Mouse (Mus musculus): Measurements from ENCODE around the gene Fndc11.
"Not testable (repeated sequence)": the region's sequence is repeated elsewhere in the genome, so short reads cannot be mapped to it uniquely, and the experiment has no call there.

The Fndc11 gene

GRCm38 (mm10) chr2:181219538-181220216 is at the start of gene Fndc11:
Gene Fndc11, plus strand, starts transcription at chr2:181220013.
- DNase-seq (ENCODE audit: low read depth, low spot score), result peak; percentile 93

- DNase-seq (ENCODE audit: low read depth, low spot score), result no peak
Observed at GRCm38 (mm10) chr2:181174646-181175045, 45.2 kb upstream of the Fndc11 start.

- DNase-seq (ENCODE audit: low read depth, low spot score), result no peak
Observed at GRCm38 (mm10) chr2:181178015-181178414, 41.8 kb upstream of the Fndc11 start.

- no peak for DNase-seq (ENCODE audit: low read depth, low spot score)
Observed at GRCm38 (mm10) chr2:181178471-181178870, 41.3 kb upstream of the Fndc11 start.

GRCm38 (mm10) chr2:181180898-181181297 is 38.9 kb upstream of the Fndc11 start:
- DNase-seq (ENCODE audit: low read depth, low spot score), result no peak

- peak; percentile 95 for DNase-seq (ENCODE audit: low read depth, low spot score)
Observed at GRCm38 (mm10) chr2:181186635-181187034, 33.2 kb upstream of the Fndc11 start.

GRCm38 (mm10) chr2:181187121-181188000 is 32.5 kb upstream of the Fndc11 start, which contains the start of gene Ppdpf:
Gene Ppdpf, plus strand, starts transcription at chr2:181187247.
- DNase-seq (ENCODE audit: low read depth, low spot score), result peak; percentile 97

- peak; percentile 87 for DNase-seq (ENCODE audit: low read depth, low spot score)
Observed at GRCm38 (mm10) chr2:181188681-181189080, 31.1 kb upstream of the Fndc11 start.

- DNase-seq (ENCODE audit: low read depth, low spot score), result no peak
Observed at GRCm38 (mm10) chr2:181189321-181189720, 30.5 kb upstream of the Fndc11 start.

- not testable (repeated sequence) for DNase-seq (ENCODE audit: low read depth, low spot score)
Observed at GRCm38 (mm10) chr2:181191385-181191784, 28.4 kb upstream of the Fndc11 start.

- no peak for DNase-seq (ENCODE audit: low read depth, low spot score)
Observed at GRCm38 (mm10) chr2:181191936-181192335, 27.9 kb upstream of the Fndc11 start.

GRCm38 (mm10) chr2:181193044-181193443 is 26.8 kb upstream of the Fndc11 start:
- no peak for DNase-seq (ENCODE audit: low read depth, low spot score)

- no peak for DNase-seq (ENCODE audit: low read depth, low spot score)
Observed at GRCm38 (mm10) chr2:181196628-181197300, 23.0 kb upstream of the Fndc11 start.

GRCm38 (mm10) chr2:181201606-181202005 is 18.2 kb upstream of the Fndc11 start:
- no peak for DNase-seq (ENCODE audit: low read depth, low spot score)

- DNase-seq (ENCODE audit: low read depth, low spot score), result no peak
Observed at GRCm38 (mm10) chr2:181202422-181202821, 17.4 kb upstream of the Fndc11 start, which contains the start of gene Ptk6. Gene Ptk6, minus strand, starts transcription at chr2:181202789.

- DNase-seq (ENCODE audit: low read depth, low spot score), result no peak
Observed at GRCm38 (mm10) chr2:181202886-181203285, 16.9 kb upstream of the Fndc11 start.

- DNase-seq (ENCODE audit: low read depth, low spot score), result no peak
Observed at GRCm38 (mm10) chr2:181205678-181206077, 14.1 kb upstream of the Fndc11 start.

- DNase-seq (ENCODE audit: low read depth, low spot score), result no peak
Observed at GRCm38 (mm10) chr2:181206118-181206517, 13.7 kb upstream of the Fndc11 start.

- peak; percentile 33 for DNase-seq (ENCODE audit: low read depth, low spot score)
Observed at GRCm38 (mm10) chr2:181212389-181213020, 7.3 kb upstream of the Fndc11 start.

GRCm38 (mm10) chr2:181213021-181213445 is 6.8 kb upstream of the Fndc11 start, which contains the start of gene Srms:
Gene Srms, minus strand, starts transcription at chr2:181213185.
- peak; percentile 89 for DNase-seq (ENCODE audit: low read depth, low spot score)

GRCm38 (mm10) chr2:181216037-181216436 is 3.8 kb upstream of the Fndc11 start:
- DNase-seq (ENCODE audit: low read depth, low spot score), result no peak

Measured in ZHBTc4 (cell line).